Mouse (Mus musculus) G1E-ER4 (cell line): Measurements from ENCODE around the gene Megf11. TPM values are rescaled to one million over a fixed set of nuclear protein-coding genes. Genes with fewer than 3 reads are reported as not detected.

Experiments
- GATA1 ChIP-seq: IDR thresholded peaks from one replicate; pipeline ENCODE4 v1.8.0; 2012; ENCODE audit warnings: low read length, inconsistent platforms
- polyA plus RNA-seq: library from polyadenylated mRNA; stranded (reverse); fragments of >175 nt; gene quantifications from 2 replicates; pipeline ENCODE4 v1.2.3, GENCODE M21; 2012

Gene Megf11
- polyA plus RNA-seq, 1 experiment = 0.12 TPM

GRCm38 (mm10) chr9:64436121-64436520, 50.7 kb downstream of the Megf11 start:
- TF ChIP-seq GATA1 = no peak

- no peak for TF ChIP-seq GATA1
These were observed 54.7 kb downstream of the Megf11 start for GRCm38 (mm10) chr9:64440101-64440500.

- no peak for TF ChIP-seq GATA1
These were observed 60.6 kb downstream of the Megf11 start for GRCm38 (mm10) chr9:64445981-64446380.

DNA sequence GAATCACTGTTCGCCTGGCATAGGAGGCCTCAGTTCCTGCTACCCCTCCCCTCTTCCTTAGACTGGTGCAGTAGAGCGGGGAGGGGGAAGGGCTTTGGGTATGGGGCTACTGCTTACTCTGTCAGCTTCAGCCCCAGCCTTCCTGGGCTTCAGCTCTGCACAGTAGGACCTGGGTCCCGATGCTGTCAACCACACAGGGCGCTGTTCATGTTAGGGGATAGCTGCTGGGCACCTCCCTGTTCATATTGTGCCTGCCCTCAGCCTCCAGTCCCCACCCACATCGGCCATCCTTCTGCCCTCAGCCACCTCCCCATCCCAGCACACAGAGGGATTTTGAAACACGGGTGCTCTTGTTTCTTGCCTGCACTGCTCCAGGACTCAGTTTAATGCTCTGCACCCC, 61.6 kb downstream of the Megf11 start:
- TF ChIP-seq GATA1 = no peak

DNA sequence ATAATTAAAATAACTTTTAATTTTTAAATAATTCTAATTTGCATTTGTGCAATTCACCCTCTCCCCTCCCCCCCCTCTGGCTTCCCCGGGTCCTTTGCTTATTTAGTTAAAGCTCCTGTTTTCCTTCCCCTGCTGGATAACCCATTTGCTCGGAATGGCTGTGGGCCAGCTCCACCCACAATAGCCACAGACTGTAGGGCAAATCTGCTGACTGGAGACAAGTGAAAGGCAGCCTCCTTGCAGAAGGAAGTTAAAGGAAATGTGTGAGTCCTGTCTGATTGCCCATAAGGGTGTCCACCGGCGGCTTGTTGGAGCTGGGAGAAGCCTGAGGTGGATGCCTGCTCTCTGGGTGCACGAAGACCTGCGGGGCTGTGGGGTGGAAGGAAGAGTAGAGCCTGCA, 62.1 kb downstream of the Megf11 start:
- no peak for TF ChIP-seq GATA1

GRCm38 (mm10) chr9:64452769-64453168, 67.3 kb downstream of the Megf11 start:
- TF ChIP-seq GATA1 = no peak

- no peak for TF ChIP-seq GATA1
These were observed 68.8 kb downstream of the Megf11 start for GRCm38 (mm10) chr9:64454196-64454595.

- no peak for TF ChIP-seq GATA1
These were observed 70.5 kb downstream of the Megf11 start for GRCm38 (mm10) chr9:64455910-64456309.

GRCm38 (mm10) chr9:64457596-64457995, 72.2 kb downstream of the Megf11 start:
- TF ChIP-seq GATA1 = no peak

DNA sequence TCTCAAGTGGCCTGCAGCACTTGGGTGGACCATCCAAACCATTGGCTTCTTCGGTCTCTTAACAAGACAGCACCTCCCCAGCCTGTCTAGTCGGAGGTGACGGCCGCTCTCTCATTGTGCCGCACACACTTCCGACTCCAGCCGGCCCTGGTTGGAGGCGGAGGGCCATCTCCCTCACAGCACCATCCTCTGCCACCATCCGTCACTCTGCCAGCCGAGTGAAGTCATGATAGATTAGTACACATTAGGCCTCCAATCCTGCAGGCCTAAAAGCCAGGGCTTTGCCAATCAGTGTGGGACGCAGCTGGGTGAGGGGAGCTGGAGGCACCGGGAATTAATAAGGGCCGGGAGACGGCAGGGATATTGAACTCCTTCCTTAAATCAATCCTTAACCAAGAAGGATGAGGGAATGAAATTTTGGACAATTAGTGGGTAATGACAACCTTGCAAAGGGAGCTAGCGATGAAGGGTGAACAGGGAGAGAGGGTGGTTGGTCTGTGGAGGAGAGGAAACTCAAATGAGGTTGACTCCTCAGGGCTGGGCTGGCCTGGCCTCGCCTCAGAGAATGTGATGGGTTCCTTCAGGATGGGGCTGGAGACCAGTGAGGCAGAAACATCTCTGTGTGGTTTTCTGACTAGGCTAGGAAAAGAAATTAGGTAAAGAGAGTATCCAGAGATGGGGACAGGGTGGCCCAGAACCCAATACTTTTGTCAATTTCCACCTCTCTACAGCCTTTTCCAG, 76.3 kb downstream of the Megf11 start:
- no peak for TF ChIP-seq GATA1

- TF ChIP-seq GATA1 = no peak
These were observed 77.4 kb downstream of the Megf11 start for GRCm38 (mm10) chr9:64462870-64463269.

DNA sequence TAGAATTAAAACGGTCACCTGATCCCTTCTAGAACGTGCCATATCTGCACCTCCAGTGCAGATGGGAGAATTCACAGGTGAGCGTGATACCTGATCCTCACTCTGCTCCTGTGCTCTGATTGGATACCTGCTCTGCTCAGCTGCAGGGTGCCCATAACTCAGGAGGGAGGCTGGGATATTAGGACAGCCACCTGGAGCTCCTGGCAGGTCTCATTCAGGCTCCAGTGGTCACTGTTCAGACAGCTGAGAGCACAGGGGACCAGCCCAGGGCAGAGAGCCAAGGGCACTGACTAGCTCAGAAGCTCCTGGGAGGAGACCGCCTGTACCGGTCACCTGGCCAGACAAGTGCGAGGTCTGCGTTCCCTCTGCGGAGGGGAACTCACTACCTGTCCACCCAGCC, 80.7 kb downstream of the Megf11 start:
- TF ChIP-seq GATA1 = no peak

GRCm38 (mm10) chr9:64466564-64466963, 81.1 kb downstream of the Megf11 start:
- TF ChIP-seq GATA1 = no peak

GRCm38 (mm10) chr9:64470806-64471205, 85.4 kb downstream of the Megf11 start:
- no peak for TF ChIP-seq GATA1

DNA sequence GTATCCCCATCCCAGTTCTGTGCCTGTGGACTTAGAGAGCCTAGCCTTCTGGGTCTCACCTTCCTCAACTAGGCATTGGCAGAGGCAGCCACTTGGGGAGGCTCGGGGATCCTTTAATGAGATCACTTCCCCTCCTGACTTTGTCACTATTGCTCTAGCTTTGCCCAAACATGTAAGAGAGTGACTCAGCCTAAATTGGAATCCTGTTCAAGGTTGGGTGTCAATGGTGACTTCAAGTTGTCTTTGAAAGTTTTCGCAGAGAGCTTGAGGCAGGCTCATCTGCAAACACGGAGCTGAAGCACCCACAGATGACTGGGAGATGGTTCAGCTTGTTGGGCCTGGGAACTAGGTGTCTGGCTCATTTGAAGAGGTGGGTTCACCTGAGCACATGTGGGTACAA, 85.9 kb downstream of the Megf11 start:
- TF ChIP-seq GATA1 = no peak

DNA sequence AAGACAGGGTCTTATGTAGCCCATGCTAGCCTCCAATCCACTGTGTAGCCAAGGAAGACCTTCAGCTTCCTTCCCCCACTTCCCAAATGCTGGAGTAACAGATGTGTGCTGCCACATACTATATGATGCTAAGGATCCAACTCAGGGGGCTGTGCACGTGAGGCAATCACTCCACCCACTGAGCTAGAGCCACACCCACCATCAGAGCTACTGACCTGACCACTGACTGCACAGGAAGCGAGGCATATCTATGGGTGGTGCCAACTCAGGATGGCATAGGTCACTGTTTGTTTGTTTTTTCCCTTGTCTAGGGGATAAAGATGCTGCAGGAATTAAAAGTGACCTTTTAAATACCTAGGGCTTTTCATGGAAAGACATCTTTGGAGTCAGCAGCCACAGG, 86.7 kb downstream of the Megf11 start:
- no peak for TF ChIP-seq GATA1

GRCm38 (mm10) chr9:64472743-64473142, 87.3 kb downstream of the Megf11 start:
- TF ChIP-seq GATA1 = no peak

DNA sequence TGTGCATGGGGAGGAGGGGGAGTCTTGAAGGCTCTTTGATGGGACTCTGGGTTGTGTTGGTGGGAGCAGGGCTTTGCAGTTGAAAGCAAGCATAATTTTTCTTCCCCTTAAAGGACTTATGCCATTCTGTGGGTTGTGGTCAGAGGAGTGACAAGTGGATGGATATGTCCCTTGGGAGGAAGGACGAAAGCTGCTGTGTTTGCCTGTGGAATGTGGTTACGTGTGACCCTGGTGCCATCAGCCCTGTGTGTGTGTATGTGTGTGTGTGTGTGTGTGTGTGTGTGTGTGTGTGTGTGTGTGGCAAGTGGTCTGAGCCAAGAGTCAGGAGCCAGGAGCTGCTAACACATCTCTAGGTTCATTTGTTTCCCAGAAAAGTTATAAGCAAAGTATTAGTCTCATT, 87.7 kb downstream of the Megf11 start:
- no peak for TF ChIP-seq GATA1
